Mouse (Mus musculus): Measurements from ENCODE around the gene Mup5.
"Not testable (repeated sequence)": the region's sequence is repeated elsewhere in the genome, so short reads cannot be mapped to it uniquely, and the experiment has no call there.

The Mup5 gene

DNA sequence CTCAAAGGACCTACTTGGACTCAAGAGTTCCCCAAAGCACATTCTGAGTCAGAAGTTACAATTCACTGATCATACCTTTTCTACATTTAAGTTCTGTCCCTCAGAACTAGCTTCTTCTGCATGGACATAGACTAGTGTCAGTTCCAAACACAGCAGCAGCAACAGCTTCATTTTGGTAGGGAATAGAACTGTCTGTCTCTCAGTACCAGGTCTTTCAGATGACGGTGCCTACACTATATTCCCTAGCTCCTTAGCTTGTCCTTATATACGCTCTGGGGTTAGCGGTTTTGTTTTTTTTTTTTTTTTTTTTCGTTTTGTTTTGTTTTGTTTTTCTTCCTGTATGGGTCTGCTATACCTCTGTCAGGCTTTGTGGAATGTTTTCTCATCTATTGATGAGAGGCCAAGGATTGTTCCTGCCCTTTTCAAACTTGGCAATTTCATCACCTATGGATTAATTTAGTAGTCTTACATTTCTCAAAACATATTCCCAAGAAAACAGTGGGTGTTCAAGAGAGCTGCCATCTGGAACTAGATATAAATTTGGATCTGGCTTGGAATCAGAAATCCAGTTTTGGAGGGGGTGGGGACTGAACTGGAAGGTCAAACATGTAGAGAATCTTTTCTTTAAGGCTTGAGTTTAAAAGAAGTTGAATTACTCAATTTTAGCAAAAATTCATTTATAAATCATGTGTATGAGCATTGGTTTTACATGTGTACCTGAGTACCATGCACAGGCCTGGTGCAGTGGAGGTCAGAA is at the start of gene Mup5:
Mup5 (minus strand) TSS at position 282 of the 757 bp plus-strand sequence.
- no peak for DNase-seq

DNA sequence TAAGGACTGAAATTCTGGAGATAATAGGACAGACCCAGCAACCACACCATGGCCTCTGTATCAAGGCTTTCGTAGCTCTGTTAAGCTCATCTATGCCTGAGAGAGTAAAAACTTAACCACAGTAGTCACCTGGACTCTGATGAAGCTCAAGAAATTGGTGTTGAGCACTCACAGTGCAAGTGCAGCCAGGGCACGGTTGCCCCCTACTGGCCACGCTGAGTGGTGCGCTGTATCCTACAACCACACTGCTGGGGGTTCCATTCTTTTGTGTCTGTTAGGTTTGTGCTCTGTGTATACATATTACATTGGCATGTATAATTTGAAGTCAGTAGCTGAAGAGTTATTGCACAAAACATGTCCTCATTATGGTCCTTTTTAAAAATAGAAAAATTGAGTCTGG is 23.1 kb upstream of the Mup5 start:
- DNase-seq, result no peak

DNA sequence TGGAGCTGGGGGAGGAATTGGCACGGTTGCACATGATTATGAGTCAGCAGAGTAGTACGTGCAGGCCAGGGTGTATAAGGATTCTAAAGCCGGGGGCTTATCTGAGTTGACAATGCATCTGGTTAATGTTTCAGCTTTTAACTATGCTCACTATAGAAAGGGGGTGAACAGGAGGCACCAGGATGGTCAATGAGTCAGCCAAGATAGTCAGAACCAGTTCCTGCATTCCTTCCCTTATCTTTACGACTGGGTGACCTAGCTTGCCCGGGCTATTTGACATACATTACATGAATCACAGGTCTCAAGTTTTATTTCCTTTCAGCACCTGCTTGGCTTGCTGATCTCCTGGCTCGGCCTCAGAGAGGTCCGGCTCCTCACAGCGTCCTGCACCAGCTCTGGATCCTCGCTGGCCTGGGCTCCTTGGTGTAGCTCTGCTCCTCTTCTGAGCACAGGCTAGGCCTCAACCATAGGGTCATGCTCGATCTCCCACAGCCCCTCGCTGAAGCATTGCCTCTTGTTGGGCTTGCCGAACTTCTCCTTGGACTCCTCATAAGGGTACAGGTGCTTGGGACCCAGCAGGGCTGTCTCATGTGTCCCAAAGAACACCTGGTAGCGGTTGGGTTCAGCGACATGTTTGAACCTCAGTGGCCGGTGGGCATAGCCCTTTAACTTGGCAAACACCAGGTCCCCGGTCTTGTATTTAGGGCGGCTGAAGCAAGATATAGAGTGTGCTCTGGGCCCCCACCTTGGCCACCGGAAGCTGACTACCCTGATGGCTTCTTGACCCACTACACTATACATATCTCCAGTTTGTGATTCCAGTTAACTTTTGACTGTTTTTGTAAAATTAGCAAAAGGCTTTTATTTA is 21.0 kb upstream of the Mup5 start:
- DNase-seq, result no peak

DNA sequence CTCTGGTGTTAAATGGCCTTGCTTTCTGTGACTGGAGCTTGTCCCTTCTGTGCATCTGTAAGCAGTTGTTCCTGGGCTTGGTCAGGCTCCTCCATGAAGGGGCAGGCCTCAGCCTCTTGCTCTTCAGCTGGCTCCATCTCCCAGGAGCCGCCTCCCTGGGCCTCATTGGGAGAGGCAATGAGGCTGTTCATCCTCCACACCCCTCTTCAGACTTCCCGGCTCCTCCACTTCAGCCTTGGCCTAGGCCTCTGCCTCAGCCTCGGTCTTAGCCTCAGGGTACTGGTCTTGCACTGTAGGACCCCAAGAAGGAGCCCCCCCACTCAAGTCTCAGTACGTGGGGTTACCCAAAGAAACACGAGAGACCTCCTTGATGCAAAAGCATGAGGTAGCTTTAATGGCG is 20.3 kb upstream of the Mup5 start:
- no peak for DNase-seq

DNA sequence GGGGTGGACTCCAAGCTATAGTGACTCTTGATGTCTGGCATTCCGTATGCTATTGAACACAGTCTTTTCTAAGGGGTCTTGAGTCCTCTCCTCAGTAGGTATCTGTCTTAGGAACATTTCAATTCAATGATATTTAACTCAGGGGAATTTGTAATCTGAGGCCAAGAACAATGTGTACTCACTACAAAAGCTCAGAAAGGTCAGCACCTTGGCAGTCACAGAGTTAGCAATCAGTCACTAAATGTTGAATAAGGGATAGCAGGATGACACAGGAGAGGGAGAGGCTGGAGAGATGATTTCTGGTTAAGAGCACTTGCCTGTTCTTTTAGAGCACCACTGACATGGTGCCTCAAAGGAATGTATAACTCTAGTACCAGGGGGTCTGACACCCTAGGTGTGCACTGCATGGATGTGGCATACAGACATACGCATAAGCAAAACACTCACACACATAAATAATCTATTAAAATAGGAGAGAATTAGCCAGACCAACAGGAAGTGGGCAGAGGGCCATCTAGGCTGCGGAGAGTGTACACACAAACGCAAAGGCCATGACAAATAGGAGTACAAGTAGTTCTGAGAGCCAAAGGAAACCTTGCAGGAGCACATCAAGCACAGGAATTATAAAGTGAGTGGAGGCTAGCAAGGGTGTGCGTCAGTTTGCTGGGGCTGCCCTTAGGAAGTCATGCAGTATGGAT is 9.9 kb upstream of the Mup5 start:
- no peak for DNase-seq

DNA sequence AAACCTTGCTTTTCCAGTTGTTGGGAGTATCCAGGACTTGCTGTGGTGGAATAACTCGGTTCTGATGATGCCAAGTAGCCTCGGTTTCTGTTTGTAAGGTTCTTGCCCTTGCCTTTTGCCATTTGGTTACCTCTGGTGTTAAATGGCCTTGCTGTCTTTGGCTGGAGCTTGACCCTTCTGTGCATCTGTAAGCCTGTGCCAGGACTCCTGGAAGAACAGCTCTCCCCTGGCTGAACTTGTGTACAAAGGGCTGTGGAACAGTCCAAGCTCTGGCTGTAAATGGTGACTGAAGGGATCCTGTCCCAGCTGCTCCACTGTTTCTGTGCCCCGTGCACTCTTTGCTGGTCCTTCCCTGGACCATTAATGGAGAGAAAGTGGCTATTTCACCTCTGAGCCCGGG is 5.8 kb downstream of the Mup5 start:
- DNase-seq, result no peak

- no peak for DNase-seq
Measured at GRCm38 (mm10) chr4:61823185-61823584, 11.8 kb downstream of the Mup5 start.

GRCm38 (mm10) chr4:61822541-61822940 is 12.5 kb downstream of the Mup5 start:
- not testable (repeated sequence) for DNase-seq

DNA sequence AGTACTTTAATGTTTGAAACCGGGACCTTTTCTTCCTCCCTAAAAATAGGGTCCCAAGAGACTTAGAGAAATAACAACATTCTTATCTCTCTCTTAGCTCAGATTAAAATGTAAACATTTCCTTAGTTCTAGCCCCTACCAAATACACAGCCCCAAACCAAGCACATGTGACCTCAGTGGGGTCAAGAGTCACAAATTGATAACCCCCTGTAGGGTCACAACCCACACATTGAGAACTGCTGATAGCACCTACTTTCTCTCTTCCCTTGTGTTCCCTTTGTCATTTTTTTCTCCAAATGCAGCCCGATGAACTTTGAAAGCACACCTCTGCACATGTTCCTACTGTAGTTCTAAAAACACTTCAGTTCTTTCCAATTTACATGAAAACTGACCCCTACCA is 19.4 kb downstream of the Mup5 start:
- DNase-seq, result no peak

- no peak for DNase-seq
Measured at GRCm38 (mm10) chr4:61813435-61813834, 21.6 kb downstream of the Mup5 start.

DNA sequence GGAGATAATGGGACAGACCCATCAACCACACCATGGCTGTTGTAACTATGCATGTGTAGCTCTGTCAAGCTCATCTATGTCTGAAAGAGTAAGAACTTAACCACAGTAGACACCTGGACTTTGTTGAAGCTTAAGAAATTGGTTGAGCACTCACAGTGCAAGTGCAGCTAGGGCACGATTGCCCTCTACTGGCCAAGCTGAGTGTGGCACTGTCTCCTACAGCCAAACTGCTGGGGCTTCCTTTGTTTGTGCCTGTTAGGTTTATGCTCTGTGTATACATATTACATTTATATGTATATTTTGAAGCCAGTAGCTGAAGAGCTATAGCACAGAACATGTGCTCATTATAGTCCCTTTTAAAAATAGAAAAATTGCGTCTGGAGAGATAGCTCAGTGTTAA is 23.8 kb downstream of the Mup5 start:
- not testable (repeated sequence) for DNase-seq

DNA sequence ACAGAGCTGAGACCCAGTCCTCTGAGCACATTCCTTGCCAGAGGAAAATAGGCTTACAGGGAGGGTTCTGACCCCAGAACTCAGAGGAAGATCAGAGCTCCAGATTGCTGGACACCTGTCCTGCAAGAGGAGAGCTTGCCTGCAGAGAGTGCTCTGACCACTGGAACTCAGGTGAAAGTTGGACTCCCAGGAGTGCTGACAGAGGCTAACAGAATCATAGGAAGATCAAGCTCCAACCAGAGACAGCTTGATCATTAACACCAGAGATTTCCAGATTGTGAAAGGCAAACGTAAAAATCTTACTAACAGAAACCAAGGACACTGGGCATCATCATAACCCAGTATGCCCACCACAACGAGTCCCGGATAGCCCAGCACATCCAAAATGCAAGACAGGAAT is 26.1 kb downstream of the Mup5 start:
- not testable (repeated sequence) for DNase-seq

GRCm38 (mm10) chr4:61789699-61790098 is 45.3 kb downstream of the Mup5 start:
- DNase-seq, result not testable (repeated sequence)

- not testable (repeated sequence) for DNase-seq
Measured at GRCm38 (mm10) chr4:61784231-61784630, 50.8 kb downstream of the Mup5 start.

GRCm38 (mm10) chr4:61782169-61782568 is 52.9 kb downstream of the Mup5 start, which contains the start of gene Mup19:
TSS of gene Mup19 (minus strand) at chr4:61782269.
- not testable (repeated sequence) for DNase-seq

Measured in cerebellum, adult 11 months (tissue).